Mouse (Mus musculus): ENCODE data around the gene Setd1a. TPM values are rescaled to one million over a fixed set of nuclear protein-coding genes. Genes with fewer than 3 reads are reported as not detected.

Gene Setd1a
- polyA plus RNA-seq, 2 experiments = 27.3 to 29.7 TPM

- Histone ChIP-seq H3K27ac (replicated peaks; ENCODE audit: low read depth, low read length) (no peak overlapping the region), H3K9ac (ENCODE audit: low read depth, low read length, severe bottlenecking) (0 out of 2 replicates have a peak overlapping the region, but pooled peaks have one; percentile 72), H3K4me2 (replicated peaks; ENCODE audit: low read depth, low read length, severe bottlenecking) (peak overlapping the region; percentile 55; the same call in 1 of the 2 replicates), H3K4me1 (ENCODE audit: control insufficient read depth, insufficient read depth, low read length) (peaks cover 10% of the 10 kb centered on the region; the same call in 1 of the 2 replicates), H3K9me3 (ENCODE audit: control insufficient read depth, low read length) (no peaks in the 10 kb centered on the region), H3K36me3 (ENCODE audit: control insufficient read depth, insufficient read depth, low read length) (peaks cover 53% of the 10 kb centered on the region), H3K27me3 (ENCODE audit: control insufficient read depth, insufficient read depth, low read length) (no peaks in the 10 kb centered on the region), H3K4me3 (replicated peaks; ENCODE audit: low read length) (no peak overlapping the region)
- ATAC-seq (ENCODE audit: low FRiP score, low read depth) (no peak), DNase-seq (ENCODE audit: low spot score) (no peak)
- 97% methylated on average over 28 of the region's 28 CpGs for WGBS
- no peak for TF ChIP-seq POLR2A (IDR thresholded peaks at IDR 0.05; ENCODE audit: borderline replicate concordance, extremely low read depth, insufficient read depth, insufficient read length)
These were observed 28.3 kb upstream of the Setd1a start for GRCm38 (mm10) chr7:127748235-127748560.

GRCm38 (mm10) chr7:127750131-127751127 is 26.0 kb upstream of the Setd1a start:
- Histone ChIP-seq H3K4me1 (ENCODE audit: control insufficient read depth, insufficient read depth, low read length) (0 out of 2 replicates have a peak, but pooled peaks cover 3% of the 10 kb centered on the region), H3K9me3 (ENCODE audit: control insufficient read depth, low read length) (no peaks in the 10 kb centered on the region), H3K27me3 (ENCODE audit: control insufficient read depth, insufficient read depth, low read length) (no peaks in the 10 kb centered on the region), H3K36me3 (ENCODE audit: control insufficient read depth, insufficient read depth, low read length) (peaks cover 76% of the 10 kb centered on the region), H3K27ac (replicated peaks; ENCODE audit: low read depth, low read length) (no peak overlapping the region), H3K9ac (ENCODE audit: low read depth, low read length, severe bottlenecking) (no peak overlapping the region), H3K4me3 (replicated peaks; ENCODE audit: low read length) (no peak overlapping the region), H3K4me2 (replicated peaks; ENCODE audit: low read depth, low read length, severe bottlenecking) (no peak overlapping the region)
- no peak for TF ChIP-seq POLR2A (IDR thresholded peaks at IDR 0.05; ENCODE audit: borderline replicate concordance, extremely low read depth, insufficient read depth, insufficient read length)
- DNase-seq (ENCODE audit: low spot score) (peak; percentile 56), ATAC-seq (ENCODE audit: low FRiP score, low read depth) (no peak)
- 87% methylated on average over 19 of the region's 19 CpGs for WGBS

DNA sequence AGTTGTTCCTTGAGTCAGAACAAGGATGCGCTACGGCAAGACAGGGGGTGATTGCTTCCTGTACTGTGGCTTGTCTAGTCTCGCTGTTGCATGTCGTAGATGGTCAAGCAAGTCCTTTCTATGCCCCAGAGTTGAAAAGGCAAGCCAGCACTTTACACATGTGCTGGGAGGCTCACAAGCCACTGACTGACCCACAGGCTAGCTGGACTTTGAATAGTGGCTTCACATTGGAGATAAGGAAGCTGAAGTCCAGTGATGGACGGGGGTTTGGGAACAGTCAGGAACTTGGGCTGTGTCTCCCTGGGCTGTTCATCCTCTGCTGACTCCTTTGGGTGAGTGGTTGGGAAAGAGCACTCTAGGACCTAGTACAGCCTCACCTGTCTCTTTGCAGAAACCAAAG is 24.9 kb upstream of the Setd1a start:
- H3K4me1 ChIP-seq (ENCODE audit: control insufficient read depth, insufficient read depth, low read length) = 0 out of 2 replicates have a peak, but pooled peaks cover 3% of the 10 kb centered on the region
- no peak overlapping the region for H3K4me2 ChIP-seq (replicated peaks; ENCODE audit: low read depth, low read length, severe bottlenecking)
- H3K9ac ChIP-seq (ENCODE audit: low read depth, low read length, severe bottlenecking) = no peak overlapping the region
- H3K36me3 ChIP-seq (ENCODE audit: control insufficient read depth, insufficient read depth, low read length) = peaks cover 87% of the 10 kb centered on the region
- H3K27me3 ChIP-seq (ENCODE audit: control insufficient read depth, insufficient read depth, low read length) = no peaks in the 10 kb centered on the region
- DNase-seq (ENCODE audit: low spot score) = no peak
- 94% methylated on average over 5 of the region's 5 CpGs for WGBS
- no peak overlapping the region for H3K4me3 ChIP-seq (replicated peaks; ENCODE audit: low read length)
- no peaks in the 10 kb centered on the region for H3K9me3 ChIP-seq (ENCODE audit: control insufficient read depth, low read length)
- H3K27ac ChIP-seq (replicated peaks; ENCODE audit: low read depth, low read length) = no peak overlapping the region
- no peak for TF ChIP-seq POLR2A (IDR thresholded peaks at IDR 0.05; ENCODE audit: borderline replicate concordance, extremely low read depth, insufficient read depth, insufficient read length)
- ATAC-seq (ENCODE audit: low FRiP score, low read depth) = no peak

DNA sequence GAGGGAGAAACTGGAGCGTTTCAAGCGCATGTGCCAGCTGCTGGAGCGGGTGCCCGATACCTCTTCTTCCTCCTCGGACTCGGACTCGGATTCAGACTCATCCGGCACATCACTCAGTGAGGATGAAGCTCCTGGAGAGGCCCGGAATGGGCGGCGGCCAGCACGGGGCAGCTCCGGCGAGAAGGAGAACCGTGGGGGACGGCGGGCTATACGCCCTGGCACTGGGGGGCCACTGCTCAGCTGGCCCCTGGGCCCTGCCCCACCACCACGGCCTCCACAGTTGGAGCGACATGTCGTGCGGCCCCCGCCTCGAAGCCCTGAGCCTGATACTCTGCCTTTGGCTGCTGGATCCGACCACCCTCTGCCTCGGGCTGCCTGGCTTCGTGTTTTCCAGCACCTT is 24.4 kb upstream of the Setd1a start:
- no peak for TF ChIP-seq POLR2A (IDR thresholded peaks at IDR 0.05; ENCODE audit: borderline replicate concordance, extremely low read depth, insufficient read depth, insufficient read length)
- no peak for ATAC-seq (ENCODE audit: low FRiP score, low read depth)
- no peak overlapping the region for H3K9ac ChIP-seq (ENCODE audit: low read depth, low read length, severe bottlenecking)

GRCm38 (mm10) chr7:127753158-127753557 is 23.3 kb upstream of the Setd1a start:
- WGBS = 66% methylated on average over 5 of the region's 5 CpGs
- H3K4me2 ChIP-seq (replicated peaks; ENCODE audit: low read depth, low read length, severe bottlenecking) = no peak overlapping the region
- H3K9ac ChIP-seq (ENCODE audit: low read depth, low read length, severe bottlenecking) = peak overlapping the region; percentile 12; the same call in 1 of the 2 replicates
- DNase-seq (ENCODE audit: low spot score) (no peak), ATAC-seq (ENCODE audit: low FRiP score, low read depth) (no peak)
- no peak overlapping the region for H3K27ac ChIP-seq (replicated peaks; ENCODE audit: low read depth, low read length)
- TF ChIP-seq POLR2A (IDR thresholded peaks at IDR 0.05; ENCODE audit: borderline replicate concordance, extremely low read depth, insufficient read depth, insufficient read length) = no peak
- no peak overlapping the region for H3K4me3 ChIP-seq (replicated peaks; ENCODE audit: low read length)
- no peaks in the 10 kb centered on the region for H3K27me3 ChIP-seq (ENCODE audit: control insufficient read depth, insufficient read depth, low read length)
- no peaks in the 10 kb centered on the region for H3K4me1 ChIP-seq (ENCODE audit: control insufficient read depth, insufficient read depth, low read length)
- peaks cover 100% of the 10 kb centered on the region for H3K36me3 ChIP-seq (ENCODE audit: control insufficient read depth, insufficient read depth, low read length)
- no peaks in the 10 kb centered on the region for H3K9me3 ChIP-seq (ENCODE audit: control insufficient read depth, low read length)

More for the DNA sequence above, 24.4 kb upstream of the Setd1a start:
- DNase-seq (ENCODE audit: low spot score) = no peak
- 89% methylated on average over 14 of the region's 27 CpGs for WGBS
- H3K27ac ChIP-seq (replicated peaks; ENCODE audit: low read depth, low read length) = no peak overlapping the region
- no peak overlapping the region for H3K4me3 ChIP-seq (replicated peaks; ENCODE audit: low read length)
- H3K4me2 ChIP-seq (replicated peaks; ENCODE audit: low read depth, low read length, severe bottlenecking) = no peak overlapping the region
- H3K4me1 ChIP-seq (ENCODE audit: control insufficient read depth, insufficient read depth, low read length) = 0 out of 2 replicates have a peak, but pooled peaks cover 3% of the 10 kb centered on the region
- H3K27me3 ChIP-seq (ENCODE audit: control insufficient read depth, insufficient read depth, low read length) = no peaks in the 10 kb centered on the region
- peaks cover 92% of the 10 kb centered on the region for H3K36me3 ChIP-seq (ENCODE audit: control insufficient read depth, insufficient read depth, low read length)
- H3K9me3 ChIP-seq (ENCODE audit: control insufficient read depth, low read length) = no peaks in the 10 kb centered on the region

Measured in limb, embryonic 14.5 days (tissue).